Mouse (Mus musculus): ENCODE data around the gene Thrb.

Thrb gene

DNA sequence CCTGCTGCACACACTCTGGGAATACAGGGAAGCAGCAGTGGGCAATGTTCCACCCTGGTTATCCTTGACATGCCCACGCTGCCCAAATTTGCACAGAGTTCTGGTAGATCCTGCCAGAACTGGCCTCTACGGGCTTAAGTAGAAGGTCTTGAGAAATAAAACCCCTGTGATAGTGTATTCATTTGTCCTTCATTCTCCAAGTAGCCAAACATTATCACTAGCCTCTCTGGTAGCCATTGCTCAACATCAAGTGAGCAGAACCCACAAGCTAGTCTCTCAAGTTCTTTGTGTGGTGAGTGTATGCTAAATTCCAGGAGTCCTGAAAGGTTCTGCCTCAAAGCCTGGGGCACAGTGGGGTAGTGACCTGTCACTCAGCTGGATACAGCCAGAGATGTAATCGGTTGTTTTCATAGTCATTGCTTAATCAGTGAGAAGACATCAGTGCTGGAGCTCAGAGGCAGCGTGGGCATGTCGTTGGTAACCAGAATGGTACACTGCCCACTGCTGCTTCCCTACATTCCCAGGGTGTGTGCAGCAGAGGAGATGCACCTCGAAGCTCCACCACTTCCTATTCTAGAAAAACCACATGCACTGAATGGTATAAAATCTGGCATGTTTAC is 203.8 kb downstream of the Thrb start:
- in situ Hi-C loops (cut with MboI, MseI), result loop anchor here (10.0 to 25.0 kb wide), 2 partner anchors 519 to 1848 kb away; no protein-coding TSS in a partner anchor

DNA sequence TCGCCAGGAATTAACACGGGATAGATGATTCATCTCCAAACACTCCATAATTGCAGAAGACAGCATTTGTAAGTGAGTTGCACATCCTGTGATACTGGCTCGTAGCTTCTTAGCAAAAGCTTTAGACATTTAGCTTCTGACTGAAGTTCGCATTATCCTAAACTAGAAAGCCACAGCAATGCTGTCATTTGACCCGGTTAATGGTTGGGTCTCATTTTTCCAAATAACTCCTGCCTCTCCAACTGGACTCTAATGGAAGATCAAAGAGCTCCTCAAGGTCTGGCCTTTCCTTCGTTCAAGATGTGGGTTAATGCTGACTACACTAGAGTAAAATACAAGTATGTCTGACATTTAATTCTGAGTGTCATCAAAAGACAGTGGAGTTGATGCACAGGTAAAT is 208.3 kb downstream of the Thrb start:
- in situ Hi-C loops (cut with MboI, MseI), result loop anchor here (10.0 to 25.0 kb wide), 2 partner anchors 524 to 1844 kb away; no protein-coding TSS in a partner anchor

DNA sequence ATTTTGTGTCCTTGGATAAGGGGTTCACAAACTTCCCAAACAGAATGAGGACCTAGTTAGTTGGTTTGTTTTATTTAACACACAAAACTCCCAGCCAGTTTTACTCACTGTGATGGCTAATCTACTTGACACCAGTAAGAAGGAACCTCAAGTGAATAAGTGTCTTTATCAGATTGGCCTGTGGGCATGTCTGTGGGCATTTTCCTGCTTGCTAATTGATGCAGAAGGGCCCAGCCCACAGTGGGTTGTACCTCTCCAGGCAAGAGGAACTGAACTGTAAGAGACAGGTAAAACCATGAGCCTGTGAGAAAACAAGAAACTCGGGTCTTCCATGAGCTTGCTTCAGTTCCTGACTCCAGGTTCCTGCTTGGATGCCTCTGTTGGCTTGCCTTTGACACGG is 215.9 kb downstream of the Thrb start:
- in situ Hi-C loops (cut with MboI, MseI), result no loop called here

DNA sequence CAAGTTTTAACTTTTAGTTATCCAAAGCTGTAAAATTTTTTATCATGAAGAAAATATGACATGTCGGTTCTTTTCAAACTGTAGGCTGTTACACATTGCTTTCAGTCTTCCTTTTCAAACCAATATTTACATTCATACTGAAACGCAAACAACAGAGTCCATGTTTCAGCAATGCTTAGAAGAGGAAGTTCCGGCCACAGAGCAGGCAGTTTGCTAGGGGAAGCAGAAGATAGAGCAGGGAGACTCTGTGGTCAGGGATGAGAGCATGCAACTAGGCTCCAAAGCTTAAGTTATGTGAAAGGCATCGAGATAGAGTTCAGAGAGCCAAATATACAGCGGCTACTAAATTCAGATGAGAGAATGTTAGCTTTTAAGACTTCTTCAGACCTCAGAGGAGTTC is 219.4 kb downstream of the Thrb start:
- in situ Hi-C loops (cut with MboI, MseI), result no loop called here

DNA sequence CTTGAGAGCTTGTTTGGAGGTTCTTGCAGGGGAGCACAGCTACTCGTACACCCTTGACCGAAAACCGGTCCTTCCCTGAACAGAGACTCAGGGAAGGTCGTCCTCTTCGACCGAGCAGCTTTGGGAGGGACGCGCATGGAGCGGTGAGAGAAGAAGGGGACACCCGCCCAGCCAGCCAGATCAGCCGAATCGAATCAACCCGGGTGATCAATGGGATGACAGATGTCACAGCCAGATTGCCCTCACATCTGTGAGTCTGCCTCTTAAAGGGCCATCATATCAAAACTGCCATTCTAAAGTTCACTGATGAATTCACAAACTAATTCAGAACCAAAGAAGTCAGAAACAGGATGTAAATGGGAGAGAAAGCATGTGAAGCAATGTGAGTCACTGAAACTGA is 224.8 kb downstream of the Thrb start:
- in situ Hi-C loops (cut with MboI, MseI), result no loop called here

DNA sequence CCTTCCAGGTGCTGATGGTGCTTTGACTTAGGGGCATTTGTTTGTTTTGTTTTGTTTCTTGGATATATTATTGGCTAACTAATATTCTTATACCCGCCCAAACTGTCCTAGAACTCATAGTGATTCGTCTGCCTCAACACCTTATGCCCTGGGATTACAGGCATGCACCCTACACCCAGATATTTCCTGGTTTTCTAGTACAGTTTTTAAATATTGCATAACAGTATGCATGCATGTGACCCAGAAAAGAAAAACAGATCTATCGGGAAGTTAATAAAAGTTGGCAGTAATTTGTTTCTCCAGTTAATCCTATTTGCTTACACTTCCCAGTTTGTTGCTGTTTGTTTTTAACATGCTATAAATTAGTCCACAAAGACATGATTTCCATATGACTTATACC is 225.3 kb downstream of the Thrb start:
- in situ Hi-C loops (cut with MboI, MseI), result no loop called here

DNA sequence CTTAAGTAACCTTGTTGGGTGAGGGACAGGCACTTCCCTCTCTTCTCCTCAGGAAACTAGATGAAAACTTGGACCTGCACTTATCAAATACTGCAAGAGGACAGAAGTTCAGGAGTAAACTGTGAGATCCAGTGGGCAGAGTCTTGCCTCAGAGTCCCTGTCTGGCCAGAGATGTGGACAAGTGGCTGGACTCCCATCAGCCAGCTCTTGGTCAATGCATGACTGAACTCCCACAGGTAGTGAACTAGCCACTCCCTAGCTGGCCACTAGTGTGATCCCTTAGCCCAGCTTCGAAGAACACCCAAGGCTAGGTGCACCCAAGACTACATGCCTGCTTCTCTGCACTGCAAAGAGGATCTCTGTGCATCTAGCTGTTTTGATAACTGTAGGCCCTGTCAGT is 234.7 kb downstream of the Thrb start:
- in situ Hi-C loops (cut with MboI, MseI), result no loop called here

DNA sequence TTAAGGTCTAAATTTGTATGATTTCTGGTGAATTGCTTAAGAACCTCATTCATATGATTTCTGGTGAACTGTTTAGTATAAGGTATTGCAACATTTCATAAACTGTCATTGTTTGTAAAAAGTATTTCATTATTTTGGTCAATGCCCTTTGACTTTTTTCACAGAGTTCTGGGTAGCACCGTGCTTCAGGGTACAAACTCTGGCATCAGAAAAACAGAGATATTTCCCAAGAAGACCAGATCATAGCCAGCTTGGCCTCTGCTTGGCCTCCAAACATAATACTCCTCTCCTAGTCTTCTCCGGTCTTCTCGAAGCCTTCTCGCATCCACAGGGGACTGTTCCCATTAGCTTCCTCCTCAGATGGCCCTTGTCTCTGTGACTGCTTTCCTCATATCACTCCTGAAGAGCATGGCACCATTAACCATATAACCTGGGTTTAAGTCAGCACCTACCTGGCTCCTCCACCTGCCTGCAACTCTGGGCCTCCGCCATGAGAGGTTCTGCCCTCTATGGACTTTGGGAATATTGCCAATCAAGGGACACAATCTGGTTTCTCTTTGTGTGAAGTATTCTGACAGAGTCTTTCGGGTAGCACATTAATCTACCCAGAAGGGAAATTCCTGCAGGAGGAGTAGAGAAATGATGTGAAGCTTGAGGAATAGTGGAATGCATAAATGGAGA is 239.8 kb downstream of the Thrb start:
- in situ Hi-C loops (cut with MboI, MseI), result no loop called here

DNA sequence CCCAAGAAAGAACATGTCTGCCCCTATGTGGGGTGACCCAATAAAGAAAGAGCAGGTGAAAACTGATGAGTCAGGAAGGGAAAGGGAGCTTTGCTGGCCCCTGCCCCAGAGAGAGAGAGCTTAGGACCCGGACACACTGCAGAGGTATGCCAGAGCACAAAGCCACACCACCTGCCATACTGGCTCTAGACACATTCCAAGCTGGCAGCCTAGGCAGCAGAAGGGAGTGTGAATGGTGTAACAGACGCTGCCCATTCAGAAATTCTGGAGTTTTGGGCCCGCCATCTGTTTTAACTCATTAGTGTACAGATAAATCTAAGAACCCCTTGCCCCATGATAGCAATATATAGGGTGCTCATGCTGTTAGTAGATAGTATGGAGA is 240.3 kb downstream of the Thrb start:
- in situ Hi-C loops (cut with MboI, MseI), result no loop called here

DNA sequence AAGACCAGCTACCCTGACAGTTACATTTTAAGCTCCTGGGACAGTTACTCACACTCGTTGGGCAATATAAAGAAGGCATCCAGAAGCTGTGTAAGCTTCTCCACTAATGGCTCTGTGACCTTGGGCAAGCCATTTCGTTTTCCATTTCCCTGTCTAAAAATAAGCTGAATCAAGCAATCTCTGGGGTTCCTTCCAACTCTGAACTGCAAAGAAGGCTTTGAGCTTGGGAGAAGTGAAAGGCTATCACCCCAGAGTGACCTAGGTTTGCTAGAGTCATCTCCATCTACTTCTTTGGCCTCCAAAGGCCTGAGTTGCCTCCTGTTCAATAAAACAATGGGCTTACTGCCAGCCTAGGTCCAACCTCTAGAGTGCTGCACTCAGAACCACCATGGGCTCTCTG is 242.4 kb downstream of the Thrb start:
- in situ Hi-C loops (cut with MboI, MseI), result no loop called here

DNA sequence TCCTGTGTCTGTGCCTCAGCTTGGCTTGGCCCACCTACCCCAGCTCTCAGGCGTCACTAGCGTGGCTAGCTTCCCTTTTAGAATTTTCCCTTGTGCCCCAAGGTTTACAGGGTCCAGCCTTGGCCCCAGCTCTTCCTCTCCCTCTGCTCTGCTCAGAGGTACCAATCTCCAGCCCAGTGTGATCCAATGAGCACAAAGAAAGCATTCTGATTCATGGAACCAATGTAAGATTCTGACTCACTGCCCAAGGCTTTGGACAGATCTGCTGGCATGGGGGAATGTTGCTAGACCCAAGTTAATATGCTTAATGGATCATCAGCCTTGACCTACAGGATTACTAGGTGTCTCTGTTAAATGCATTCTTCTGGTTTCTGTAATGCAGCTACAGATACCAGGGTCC is 243.1 kb downstream of the Thrb start:
- in situ Hi-C loops (cut with MboI, MseI), result no loop called here

DNA sequence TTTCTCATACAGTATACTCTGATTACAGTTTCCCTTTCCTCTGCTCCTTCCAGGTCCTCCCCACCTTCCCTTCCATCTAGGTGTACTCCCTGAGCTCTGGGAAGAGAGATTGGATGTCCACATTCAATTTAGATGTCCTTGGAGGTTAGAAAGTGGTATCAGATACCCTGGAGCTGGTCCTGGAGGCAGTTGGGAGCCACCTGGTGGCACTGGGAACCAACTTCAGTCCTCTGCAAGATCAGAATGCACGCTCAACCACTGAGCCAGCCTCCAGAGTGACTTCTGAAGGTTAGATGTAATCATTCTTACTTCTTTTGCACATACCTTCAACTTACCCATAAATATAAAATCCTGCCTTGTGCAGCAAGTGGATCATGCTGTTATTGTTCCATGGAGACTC is 244.5 kb downstream of the Thrb start:
- in situ Hi-C loops (cut with MboI, MseI), result no loop called here

DNA sequence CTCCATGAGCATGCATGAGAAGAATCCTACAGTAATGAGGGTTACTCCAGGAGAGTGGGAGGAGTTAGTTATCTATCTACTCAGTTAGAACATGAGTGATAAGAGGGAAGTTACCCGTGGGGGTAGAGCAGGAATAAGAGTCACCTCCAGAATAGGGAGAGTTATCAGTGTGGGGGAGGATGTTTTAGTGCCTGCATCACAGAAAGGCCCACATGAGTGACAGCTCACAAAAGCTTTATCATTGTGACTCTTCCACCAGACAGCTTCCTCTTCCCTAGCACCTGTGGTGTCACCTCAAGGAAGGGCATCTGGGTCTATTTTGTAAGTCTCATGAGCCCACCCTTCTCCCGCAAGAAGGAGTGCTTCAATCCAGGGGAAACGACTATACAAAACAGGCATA is 245.6 kb downstream of the Thrb start:
- in situ Hi-C loops (cut with MboI, MseI), result no loop called here

DNA sequence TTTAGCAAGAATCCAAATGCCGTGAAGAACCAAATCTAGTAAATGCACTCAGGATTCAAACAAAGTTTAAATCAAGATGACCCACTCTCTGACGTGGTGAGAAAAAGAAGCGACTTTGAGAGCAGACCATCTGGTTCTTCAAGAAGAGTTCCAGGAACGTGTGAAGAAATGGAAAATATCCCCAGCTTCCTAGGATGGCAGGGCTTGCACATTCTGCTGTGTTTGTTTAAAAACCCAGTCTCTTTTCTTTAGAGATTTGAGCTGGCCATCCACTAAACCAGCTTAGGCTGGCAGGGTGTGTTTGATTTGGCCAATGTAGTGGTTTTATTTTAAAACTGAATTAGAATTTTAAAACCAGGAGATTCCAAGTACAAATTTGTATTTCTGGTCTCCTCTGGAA is 246.9 kb downstream of the Thrb start:
- in situ Hi-C loops (cut with MboI, MseI), result no loop called here

DNA sequence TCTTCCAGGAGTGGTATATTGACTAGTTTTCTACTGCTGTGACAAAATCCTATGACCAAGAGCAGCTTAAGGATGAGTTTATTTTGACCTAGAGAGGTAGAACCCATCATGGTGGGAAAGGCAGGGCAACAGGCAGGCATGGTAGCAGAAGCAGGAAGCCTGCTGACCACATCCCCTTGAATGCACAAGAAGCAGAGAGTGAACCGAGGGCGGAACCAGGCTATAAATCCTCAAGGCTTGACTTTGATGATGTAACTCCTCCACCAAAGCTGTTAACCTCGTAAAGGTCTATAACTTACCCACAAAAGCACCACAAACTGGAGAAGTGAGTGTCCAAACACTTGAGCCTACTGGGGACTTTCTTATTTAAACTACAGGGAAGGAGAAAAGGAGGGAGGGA is 251.1 kb downstream of the Thrb start:
- in situ Hi-C loops (cut with MboI, MseI), result no loop called here

DNA sequence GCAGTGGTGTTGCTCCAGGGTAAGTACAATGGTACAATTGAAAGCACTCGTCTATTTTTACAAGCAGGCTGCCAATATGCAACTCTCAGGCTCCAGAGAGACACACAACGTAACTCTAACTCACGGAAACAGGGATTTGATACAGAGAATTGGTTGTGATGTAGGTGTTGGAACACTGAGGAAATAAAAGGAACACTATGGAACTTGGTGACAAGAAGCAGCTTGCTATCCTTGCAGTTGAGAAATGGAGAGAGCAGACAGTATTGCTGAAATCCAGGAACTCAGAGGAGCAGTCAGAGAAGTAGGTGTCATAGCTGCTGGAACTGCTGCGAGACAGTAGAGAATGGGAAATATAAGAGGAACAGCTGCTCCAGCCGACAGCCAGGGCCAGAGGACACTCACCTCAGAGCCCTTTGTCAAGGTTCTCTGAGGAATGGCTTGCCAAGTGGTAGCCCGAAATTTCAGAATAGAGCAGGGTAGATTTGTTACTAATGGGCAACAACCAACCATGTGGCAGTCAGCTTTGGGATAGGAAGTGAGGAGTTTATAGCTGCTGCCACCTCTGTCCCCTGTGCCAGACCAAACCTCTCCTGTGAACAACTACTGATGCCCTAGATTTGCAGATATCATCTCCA is 252.6 kb downstream of the Thrb start:
- in situ Hi-C loops (cut with MboI, MseI), result no loop called here

DNA sequence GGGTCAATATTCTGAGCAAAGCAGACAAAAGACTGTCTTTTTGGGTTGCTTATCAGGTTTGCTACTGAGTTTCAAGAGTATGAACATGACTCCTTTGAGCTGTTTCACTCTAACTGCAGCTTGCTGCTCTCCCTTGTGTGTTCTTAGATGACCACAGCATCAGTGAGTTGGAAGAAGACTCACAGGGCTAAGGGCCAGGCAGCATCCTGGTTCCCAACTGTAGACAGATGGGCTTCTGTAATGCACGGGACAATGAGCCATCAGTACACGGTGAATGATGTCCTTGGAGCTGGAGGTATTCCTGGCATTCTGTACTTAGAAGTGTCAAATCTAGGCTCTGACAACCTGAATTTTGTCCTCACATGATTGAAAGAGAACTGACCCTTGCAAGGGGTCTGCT is 255.5 kb downstream of the Thrb start:
- in situ Hi-C loops (cut with MboI, MseI), result no loop called here

DNA sequence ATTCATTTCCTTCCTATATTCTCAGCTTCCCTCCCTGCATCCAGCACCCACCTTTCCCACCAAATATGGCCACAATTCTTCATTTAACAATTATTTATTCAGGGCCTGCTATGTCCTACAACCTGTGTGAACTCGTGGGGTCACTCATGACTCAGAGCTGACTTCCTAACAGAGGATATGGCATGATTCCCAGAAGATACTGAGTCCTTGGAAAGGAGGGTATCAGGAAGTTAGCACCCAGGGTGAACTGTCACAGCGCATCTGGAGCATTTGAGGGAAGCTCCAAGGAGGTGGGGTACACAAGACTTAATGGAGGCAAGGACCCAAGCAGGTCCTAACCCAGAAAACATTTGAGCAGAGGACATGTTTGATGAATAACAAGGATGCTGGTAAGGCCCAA is 256.6 kb downstream of the Thrb start:
- in situ Hi-C loops (cut with MboI, MseI), result no loop called here

DNA sequence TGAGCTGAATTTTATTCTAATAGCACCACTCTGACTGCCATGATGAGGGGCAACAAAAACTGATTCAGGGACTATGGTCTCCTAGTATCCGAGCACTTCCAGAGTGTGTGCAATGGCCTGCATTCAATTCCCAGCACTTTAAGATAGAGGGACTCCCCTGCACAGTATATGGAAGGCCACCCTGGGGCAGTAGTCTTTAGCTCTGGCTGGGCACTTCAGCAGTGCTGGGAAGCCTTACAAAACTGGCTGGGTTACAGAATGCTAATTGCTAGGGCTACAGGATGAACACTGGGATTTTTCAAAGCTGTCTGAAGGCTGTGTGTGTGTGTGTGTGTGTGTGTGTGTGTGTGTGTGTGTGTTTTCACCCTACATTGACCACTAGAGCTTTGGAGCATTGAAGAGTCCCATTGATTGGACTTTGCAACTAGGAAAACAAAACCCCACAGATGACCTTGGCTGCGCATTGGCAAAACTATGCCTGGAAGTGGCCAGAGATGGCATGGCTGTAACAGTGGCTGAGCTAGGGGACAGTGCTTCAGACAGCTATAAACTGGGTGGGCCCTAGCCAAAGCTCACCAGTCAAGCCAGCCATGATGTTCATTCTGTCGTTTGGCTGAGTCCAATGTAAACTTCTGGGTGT is 257.2 kb downstream of the Thrb start:
- in situ Hi-C loops (cut with MboI, MseI), result no loop called here

DNA sequence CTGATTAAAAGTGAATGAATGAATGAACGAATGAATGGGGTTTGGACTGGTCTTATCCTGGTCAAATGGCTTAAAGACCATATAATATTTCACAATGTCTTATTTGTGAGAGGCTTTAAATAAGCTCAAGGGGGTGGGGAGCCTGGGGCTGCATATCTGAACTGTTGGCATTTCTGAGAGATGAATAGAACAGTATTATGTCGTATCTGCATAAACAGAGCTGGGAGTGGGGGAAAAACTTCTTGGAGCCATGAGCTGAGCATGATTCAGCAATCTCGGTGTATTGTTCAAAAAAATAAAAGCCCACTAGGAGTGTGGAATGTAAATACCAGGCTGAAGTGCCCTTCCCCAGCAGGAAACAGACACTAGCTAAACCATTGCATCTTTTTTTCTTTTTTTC is 257.8 kb downstream of the Thrb start:
- in situ Hi-C loops (cut with MboI, MseI), result no loop called here

DNA sequence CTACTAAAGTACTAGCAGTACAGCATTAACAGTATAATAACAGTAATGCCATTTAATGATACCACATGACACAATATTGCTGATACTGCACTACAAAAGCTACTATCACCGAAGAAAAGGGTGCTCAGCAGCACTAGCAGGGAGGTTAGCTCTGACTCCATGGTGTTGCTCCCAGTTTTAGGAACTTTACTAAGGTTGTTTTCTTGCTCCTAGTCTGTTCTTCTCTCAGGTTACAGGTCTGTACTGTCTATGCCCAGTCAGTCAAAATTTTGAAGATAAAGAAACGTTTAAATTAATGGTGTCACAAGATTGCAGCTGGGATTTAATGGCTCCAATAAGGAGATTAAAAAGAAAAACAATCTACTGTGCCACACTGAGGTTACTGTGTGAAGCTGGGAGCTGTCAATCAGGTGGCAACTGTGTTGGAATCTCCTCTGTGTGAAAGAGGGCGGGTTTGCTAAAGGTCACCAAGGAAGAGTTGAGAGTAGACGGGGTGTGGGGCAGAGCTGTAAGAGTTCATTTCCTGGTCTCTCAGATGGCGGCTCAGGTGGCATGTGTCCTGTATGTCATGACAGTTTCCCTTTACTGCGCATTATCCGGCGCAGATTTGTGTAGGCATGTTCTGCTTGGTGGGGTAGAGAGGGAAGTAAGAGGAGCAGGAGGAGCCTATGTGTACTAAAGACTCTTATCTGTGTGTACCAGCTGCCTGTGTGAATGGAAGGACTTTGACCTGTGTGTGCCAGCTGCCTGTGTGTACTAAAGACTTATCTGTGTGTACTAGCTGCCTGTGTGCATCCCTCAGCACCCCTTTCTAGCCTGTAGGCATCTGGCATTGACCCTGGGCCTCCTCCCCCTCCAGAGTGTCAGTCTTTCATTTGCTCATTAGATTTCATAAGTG is 263.0 kb downstream of the Thrb start:
- in situ Hi-C loops (cut with MboI, MseI), result no loop called here

DNA sequence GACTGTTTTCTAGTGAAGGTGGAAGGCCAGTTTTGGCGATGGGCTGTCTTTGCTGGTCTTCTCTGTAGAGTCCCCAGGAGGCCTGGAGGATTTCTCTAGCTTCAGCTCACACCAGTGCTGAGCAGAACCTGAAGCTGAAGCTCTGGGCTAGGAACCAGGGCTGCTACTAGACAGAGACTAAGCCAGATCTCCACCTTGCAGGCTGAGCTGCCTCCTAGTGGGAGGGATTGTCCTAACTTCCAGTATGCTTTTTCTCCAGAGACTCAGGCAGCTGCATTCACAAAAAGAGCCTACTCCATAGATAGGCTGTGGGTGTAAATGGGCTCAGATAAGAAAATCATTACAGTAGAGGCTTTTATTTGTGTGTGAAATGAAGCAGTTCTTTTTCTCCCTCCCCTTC is 267.4 kb downstream of the Thrb start:
- in situ Hi-C loops (cut with MboI, MseI), result no loop called here
